Mouse (Mus musculus) natural killer cell, adult 2 months (primary cell): ENCODE measurements at regions not wholly inside any gene's neighbourhood (a gene's known extent, or its start where the extent isn't known, plus 50 kb on each side); places are given as distances from the start of the nearest gene placed in this dataset.
"Not testable (repeated sequence)": the region's sequence is repeated elsewhere in the genome, so short reads cannot be mapped to it uniquely, and the experiment has no call there.

Experiments
- DNase-seq, 2 experiments: peaks; one replicate each; pipeline ENCODE4 v3.0.0; 2022; ENCODE audit warnings: low spot score in 2 of 2

GRCm38 (mm10) chr16:30686536-30686935, 87.0 kb downstream of the Fam43a start:
- peak in 1 of 2 experiments; percentile 56 for DNase-seq

- no peak for DNase-seq
These were observed 87.7 kb downstream of the Fam43a start for GRCm38 (mm10) chr16:30687225-30687624.

GRCm38 (mm10) chr16:30687682-30688081, 88.2 kb downstream of the Fam43a start:
- no peak for DNase-seq

- no peak for DNase-seq
These were observed 91.0 kb downstream of the Fam43a start for GRCm38 (mm10) chr16:30690531-30690930.

- DNase-seq, result no peak
These were observed 92.4 kb downstream of the Fam43a start for GRCm38 (mm10) chr16:30691964-30692363.

- DNase-seq, result no peak
These were observed 93.1 kb downstream of the Fam43a start for GRCm38 (mm10) chr16:30692541-30693141.

GRCm38 (mm10) chr16:30693206-30693605, 93.7 kb downstream of the Fam43a start:
- no peak for DNase-seq

- no peak for DNase-seq
These were observed 94.5 kb downstream of the Fam43a start for GRCm38 (mm10) chr16:30693839-30694527.

GRCm38 (mm10) chr16:30695691-30696090, 96.2 kb downstream of the Fam43a start:
- peak in 1 of 2 experiments; percentile 16 for DNase-seq

GRCm38 (mm10) chr16:30697209-30697608, 97.7 kb downstream of the Fam43a start:
- no peak for DNase-seq

GRCm38 (mm10) chr16:30697806-30698205, 98.3 kb downstream of the Fam43a start:
- DNase-seq, result no peak

GRCm38 (mm10) chr16:30703831-30704230, 104.3 kb downstream of the Fam43a start:
- no peak for DNase-seq

GRCm38 (mm10) chr16:30709501-30709900, 110.0 kb downstream of the Fam43a start:
- no peak for DNase-seq

GRCm38 (mm10) chr16:30709975-30710374, 110.5 kb downstream of the Fam43a start:
- DNase-seq, result no peak

GRCm38 (mm10) chr16:30712570-30712969, 113.0 kb downstream of the Fam43a start:
- DNase-seq, result no peak

- DNase-seq, result not testable (repeated sequence)
These were observed 118.1 kb downstream of the Fam43a start for GRCm38 (mm10) chr16:30717577-30717976.

GRCm38 (mm10) chr16:30720791-30721190, 121.3 kb downstream of the Fam43a start:
- no peak for DNase-seq

- DNase-seq, result no peak
These were observed 121.7 kb downstream of the Fam43a start for GRCm38 (mm10) chr16:30721223-30721622.

- peak in 1 of 2 experiments; percentile 8 for DNase-seq
These were observed 122.8 kb downstream of the Fam43a start for GRCm38 (mm10) chr16:30722372-30722771.

- DNase-seq, result no peak
These were observed 125.1 kb downstream of the Fam43a start for GRCm38 (mm10) chr16:30724591-30724990.

- DNase-seq, result no peak
These were observed 133.4 kb downstream of the Fam43a start for GRCm38 (mm10) chr16:30732770-30733415.

- DNase-seq, result no peak
These were observed 134.0 kb downstream of the Fam43a start for GRCm38 (mm10) chr16:30733478-30733877.

GRCm38 (mm10) chr16:30735360-30735759, 135.8 kb downstream of the Fam43a start:
- no peak for DNase-seq
